8 mouse cellular contexts compared by ENCODE assay signal in genomic region chr6:17692647-17693046, GRCm38 (mm10). TPM values are rescaled to one million over a fixed set of nuclear protein-coding genes. Genes with fewer than 3 reads are reported as not detected.
DNase-seq lines count a peak whose midpoint lies in the region; ATAC-seq lines count a peak whose summit lies in the region.

TSS of gene St7 (plus strand) at chr6:17692933.

- H3K4me3 ChIP-seq in intestine, embryonic 14.5 days (ENCODE audit: low read depth, low read length): peak within 1 kb of the TSS; percentile 74
- H3K4me3 ChIP-seq in midbrain, embryonic 11.5 days (ENCODE audit: low read depth, low read length): peak within 1 kb of the TSS; percentile 79

- peak within 1 kb of the TSS; percentile 66 for H3K4me2 ChIP-seq in intestine, embryonic 14.5 days (ENCODE audit: low read length)
- peak within 1 kb of the TSS; percentile 87 for H3K4me2 ChIP-seq in midbrain, embryonic 11.5 days

- peak within 1 kb of the TSS; percentile 91 for H3K9ac ChIP-seq in intestine, embryonic 14.5 days (ENCODE audit: low read length)
- peak within 1 kb of the TSS; percentile 89 for H3K9ac ChIP-seq in midbrain, embryonic 11.5 days (ENCODE audit: low read length)

- H3K9me3 ChIP-seq in intestine, embryonic 14.5 days (ENCODE audit: control insufficient read depth, low read length): no peaks in the 10 kb centered on the region
- H3K9me3 ChIP-seq in midbrain, embryonic 11.5 days (ENCODE audit: control insufficient read depth, low read length): no peaks in the 10 kb centered on the region

- 59% methylated on average over 7 of the region's 7 CpGs for WGBS in intestine, embryonic 14.5 days
- 78% methylated on average over 7 of the region's 7 CpGs for WGBS in midbrain, embryonic 11.5 days

- H3K27ac ChIP-seq in intestine, embryonic 14.5 days (ENCODE audit: low read depth): peak within 1 kb of the TSS; percentile 96
- peak within 1 kb of the TSS; percentile 59; the same call in 1 of the 2 replicates for H3K27ac ChIP-seq in midbrain, embryonic 11.5 days (ENCODE audit: low read depth, low read length)

- H3K36me3 ChIP-seq in intestine, embryonic 14.5 days (ENCODE audit: control insufficient read depth, insufficient read depth, low read length): no peaks in the 10 kb centered on the region
- H3K36me3 ChIP-seq in midbrain, embryonic 11.5 days (ENCODE audit: control insufficient read depth, insufficient read depth, low read length): no peaks in the 10 kb centered on the region

- ATAC-seq in intestine, embryonic 14.5 days (replicated peaks; ENCODE audit: low FRiP score, low TSS enrichment, low read depth): no peak
- no peak for ATAC-seq in midbrain, embryonic 11.5 days (ENCODE audit: low FRiP score)

- no peaks in the 10 kb centered on the region for H3K27me3 ChIP-seq in intestine, embryonic 14.5 days (replicated peaks; ENCODE audit: control insufficient read depth, insufficient read depth, low read length)
- H3K27me3 ChIP-seq in midbrain, embryonic 11.5 days (ENCODE audit: control insufficient read depth, insufficient read depth, low read length): no peaks in the 10 kb centered on the region

- peaks cover 9% of the 10 kb centered on the region; the same call in 1 of the 2 replicates for H3K4me1 ChIP-seq in intestine, embryonic 14.5 days (replicated peaks; ENCODE audit: control insufficient read depth, insufficient read depth, low read length)
- H3K4me1 ChIP-seq in midbrain, embryonic 11.5 days (ENCODE audit: control insufficient read depth, insufficient read depth, low read length): peaks cover 8% of the 10 kb centered on the region; the same call in 1 of the 2 replicates

- DNase-seq in layer of hippocampus, adult 18-20 months (ENCODE audit: low spot score in 2 of 2): no peak
- no peak for DNase-seq in layer of hippocampus, adult 9-11 months
- no peak for DNase-seq in adrenal gland, postnatal 10 days
- no peak for DNase-seq in gastrocnemius, adult 8-10 months (ENCODE audit: low spot score in 2 of 2)
- no peak for DNase-seq in intestine, embryonic 14.5 days (ENCODE audit: low spot score)
- DNase-seq in midbrain, embryonic 11.5 days (ENCODE audit: low spot score, missing footprints): no peak
- DNase-seq in yolk sac, embryonic 10.5 days (ENCODE audit: low spot score): no peak
- DNase-seq in ovary, adult 18-20 months (ENCODE audit: low spot score): no peak

RNA-seq across cellular contexts. Expression of gene St7, which starts in this region (rescaled TPM):
- total RNA-seq in layer of hippocampus, adult 18-20 months (2021): 10 to 100 TPM; 47.4 to 47.7 TPM
- 10 to 100 TPM; 18.2 to 21.6 TPM for total RNA-seq in adrenal gland, postnatal 10 days (2021)
- 10 to 100 TPM; 11.3 to 16.0 (median 12.5) TPM for total RNA-seq in gastrocnemius, adult 8-10 months (2022)
- polyA plus RNA-seq in intestine, embryonic 14.5 days (2014; fragmentation: Nextera tagmentation; extraction: Ambion mirVana): 23.1 and 25.5 TPM in 2 replicates
- 36.6 and 38.6 TPM in 2 replicates for polyA plus RNA-seq in midbrain, embryonic 11.5 days (2014; fragmentation: Nextera tagmentation; extraction: Ambion mirVana)
